Mouse (Mus musculus): ENCODE measurements around the gene Crispld2. TPM values are rescaled to one million over a fixed set of nuclear protein-coding genes. Genes with fewer than 3 reads are reported as not detected.

Crispld2 gene
- total RNA-seq, 2 experiments from 2014 or later, result 0.49 to 0.92 TPM

Other genes with a start within 250 kb of the Crispld2 start
- 2.6 TPM in 2 replicates for gene Tldc1, start 214.0 kb upstream of the Crispld2 start, total RNA-seq (2015)
- gene Tldc1, start 214.0 kb upstream of the Crispld2 start, total RNA-seq (2017), result 3.8 and 4.2 TPM in 2 replicates
- 88.7 and 123 TPM in 2 replicates for gene Cotl1, start 151.9 kb upstream of the Crispld2 start, total RNA-seq (2015)
- 101 and 127 TPM in 2 replicates for gene Cotl1, start 151.9 kb upstream of the Crispld2 start, total RNA-seq (2017)
- gene Klhl36, start 130.2 kb upstream of the Crispld2 start, total RNA-seq (2015), result 1.2 and 2.2 TPM in 2 replicates
- 3.3 and 8.0 TPM in 2 replicates for gene Klhl36, start 130.2 kb upstream of the Crispld2 start, total RNA-seq (2017)
- 71.9 and 73.0 TPM in 2 replicates for gene Usp10, start 82.1 kb upstream of the Crispld2 start, total RNA-seq (2015)
- 43.7 and 80.3 TPM in 2 replicates for gene Usp10, start 82.1 kb upstream of the Crispld2 start, total RNA-seq (2017)
- 18.6 and 18.7 TPM in 2 replicates for gene Gm20388, start 81.6 kb upstream of the Crispld2 start, total RNA-seq (2015)
- 14.7 TPM in 1 of 2 replicates, not detected in the other for gene Gm20388, start 81.6 kb upstream of the Crispld2 start, total RNA-seq (2017)
- gene Zdhhc7, start 109.0 kb downstream of the Crispld2 start, total RNA-seq (2015), result 10.5 and 11.1 TPM in 2 replicates
- 19.4 and 24.7 TPM in 2 replicates for gene Zdhhc7, start 109.0 kb downstream of the Crispld2 start, total RNA-seq (2017)
- 1.8 and 3.5 TPM in 2 replicates for gene 6430548M08Rik, start 121.7 kb downstream of the Crispld2 start, total RNA-seq (2015)
- gene 6430548M08Rik, start 121.7 kb downstream of the Crispld2 start, total RNA-seq (2017), result 4.5 and 4.6 TPM in 2 replicates
- gene Fam92b, start 185.0 kb downstream of the Crispld2 start, total RNA-seq (2015), result not detected in 2 replicates
- gene Fam92b, start 185.0 kb downstream of the Crispld2 start, total RNA-seq (2017), result not detected in 2 replicates
- gene Gse1, start 236.0 kb downstream of the Crispld2 start, total RNA-seq (2015), result 32.0 and 32.6 TPM in 2 replicates
- 10.0 and 11.2 TPM in 2 replicates for gene Gse1, start 236.0 kb downstream of the Crispld2 start, total RNA-seq (2017)